Mouse (Mus musculus) midbrain, embryonic 11.5 days (tissue): Measurements from ENCODE around the gene Sptbn4. TPM values are rescaled to one million over a fixed set of nuclear protein-coding genes. Genes with fewer than 3 reads are reported as not detected.
A peak's percentile ranks its signal among the peaks of the same experiment; 100 is the strongest.

Experiments used
- ATAC-seq: fragments of 200-750 bp; cut with Nextera tagmentation; 2 replicates; pipeline ENCODE4 v1.8.0; 2017; ENCODE audit warnings: moderate TSS enrichment, moderate library complexity; ENCODE audit not compliant: low FRiP score
- DNase-seq: peaks from one replicate; pipeline ENCODE4 v3.0.0; 2015; ENCODE audit warnings: low spot score; ENCODE audit errors: missing footprints
- H3K27ac ChIP-seq: fragments of 300-500 bp; sonication (generic); 2 replicates; pipeline ENCODE4 v1.5.1; 2014; ENCODE audit warnings: low read depth, low read length
- H3K27me3 ChIP-seq: fragments of 300-500 bp; sonication (generic); 2 replicates; pipeline ENCODE4 v1.6.1; 2014; ENCODE audit warnings: mild to moderate bottlenecking, low read length, moderate library complexity, mixed read lengths; ENCODE audit not compliant: control insufficient read depth, insufficient read depth
- H3K36me3 ChIP-seq: fragments of 300-500 bp; sonication (generic); 2 replicates; pipeline ENCODE4 v1.6.1; 2014; ENCODE audit warnings: mild to moderate bottlenecking, low read length, moderate library complexity, mixed read lengths; ENCODE audit not compliant: control insufficient read depth, insufficient read depth
- H3K4me1 ChIP-seq: fragments of 300-500 bp; sonication (generic); 2 replicates; pipeline ENCODE4 v1.6.1; 2014; ENCODE audit warnings: low read length; ENCODE audit not compliant: control insufficient read depth, insufficient read depth
- H3K4me2 ChIP-seq: fragments of 300-500 bp; sonication (generic); 2 replicates; pipeline ENCODE4 v1.6.1; 2014; ENCODE audit warnings: mild to moderate bottlenecking, moderate library complexity
- H3K4me3 ChIP-seq: fragments of 300-500 bp; sonication (generic); 2 replicates; pipeline ENCODE4 v1.5.1; 2014; ENCODE audit warnings: low read depth, low read length
- H3K9ac ChIP-seq: fragments of 300-500 bp; sonication (generic); 2 replicates; pipeline ENCODE4 v1.6.1; 2014; ENCODE audit warnings: low read length
- H3K9me3 ChIP-seq: fragments of 300-500 bp; sonication (generic); 2 replicates; pipeline ENCODE4 v1.6.1; 2016; ENCODE audit warnings: low read length; ENCODE audit not compliant: control insufficient read depth
- WGBS: fragments of 180-500 bp; shearing (Covaris S2); extraction: QIAGEN DNeasy Blood & Tissue Kit; methylation state at CpG from one replicate; pipeline ENCODE4 v1.1.7; 2014; 5-methylcytosine and 5-hydroxymethylcytosine counted together
- polyA plus RNA-seq: library from polyadenylated mRNA; unstranded; fragments of >200 nt; fragmentation: Nextera tagmentation; extraction: Ambion mirVana; gene quantifications from 2 replicates; pipeline ENCODE4 v1.2.1, GENCODE M21; 2014

Sptbn4 gene
- polyA plus RNA-seq, 1 experiment from 2014 or later = 0.31 TPM

DNA sequence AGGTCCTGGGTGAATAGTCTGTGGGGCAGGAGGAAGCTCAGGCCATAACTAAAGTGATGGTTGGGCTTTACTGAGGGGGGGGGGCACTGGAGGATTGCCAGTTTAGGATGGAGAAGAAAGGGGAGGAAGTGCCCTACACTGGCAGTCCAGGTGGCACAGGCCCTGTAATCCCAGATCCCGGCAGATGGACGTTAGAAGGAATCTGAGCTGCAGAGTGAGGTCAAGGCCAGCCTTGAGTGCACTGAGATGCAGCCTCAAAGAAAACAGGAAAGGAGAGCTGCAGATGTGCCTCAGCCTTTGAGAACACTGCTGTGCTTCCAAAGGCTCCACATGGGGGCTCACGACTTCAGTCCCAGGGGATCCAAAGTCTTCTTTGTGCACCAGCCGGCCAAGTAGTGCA is 20.2 kb upstream of the Sptbn4 start:
- no peaks in the 10 kb centered on the region for H3K9me3 ChIP-seq
- ATAC-seq = no peak
- peak; percentile 28 for DNase-seq

DNA sequence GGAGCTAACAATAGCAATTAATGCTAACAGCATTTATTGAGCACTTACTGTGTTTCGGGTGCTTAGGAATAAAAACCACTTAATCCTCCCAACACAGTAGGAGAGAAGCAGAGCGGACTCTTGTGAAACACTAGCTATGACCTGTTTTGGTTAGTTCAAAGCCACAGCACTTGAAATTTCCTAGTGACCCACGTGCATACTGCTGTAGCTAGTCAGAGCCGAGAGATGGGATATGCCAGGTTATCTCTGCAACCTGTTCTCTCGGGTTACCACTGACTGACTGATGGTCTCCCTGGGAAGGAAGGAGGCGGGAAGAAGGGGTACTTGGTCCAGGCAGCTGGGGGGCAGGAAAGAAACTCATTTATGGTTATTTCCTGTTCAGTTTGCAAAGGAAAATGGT is 13.0 kb upstream of the Sptbn4 start:
- Histone ChIP-seq H3K4me2 (no peak overlapping the region), H3K27ac (no peak overlapping the region), H3K36me3 (no peaks in the 10 kb centered on the region), H3K4me1 (no peaks in the 10 kb centered on the region), H3K4me3 (no peak overlapping the region), H3K9ac (no peak overlapping the region), H3K9me3 (no peaks in the 10 kb centered on the region), H3K27me3 (no peaks in the 10 kb centered on the region)
- DNase-seq = peak; percentile 17
- WGBS = 86% methylated on average over 6 of the region's 6 CpGs
- no peak for ATAC-seq

More for the DNA sequence above, 20.2 kb upstream of the Sptbn4 start:
- Histone ChIP-seq H3K4me2 (no peak overlapping the region), H3K27me3 (no peaks in the 10 kb centered on the region), H3K4me3 (no peak overlapping the region), H3K4me1 (peaks cover 2% of the 10 kb centered on the region; the same call in 1 of the 2 replicates), H3K36me3 (no peaks in the 10 kb centered on the region), H3K27ac (no peak overlapping the region), H3K9ac (no peak overlapping the region)
- WGBS = 58% methylated on average over 4 of the region's 4 CpGs

DNA sequence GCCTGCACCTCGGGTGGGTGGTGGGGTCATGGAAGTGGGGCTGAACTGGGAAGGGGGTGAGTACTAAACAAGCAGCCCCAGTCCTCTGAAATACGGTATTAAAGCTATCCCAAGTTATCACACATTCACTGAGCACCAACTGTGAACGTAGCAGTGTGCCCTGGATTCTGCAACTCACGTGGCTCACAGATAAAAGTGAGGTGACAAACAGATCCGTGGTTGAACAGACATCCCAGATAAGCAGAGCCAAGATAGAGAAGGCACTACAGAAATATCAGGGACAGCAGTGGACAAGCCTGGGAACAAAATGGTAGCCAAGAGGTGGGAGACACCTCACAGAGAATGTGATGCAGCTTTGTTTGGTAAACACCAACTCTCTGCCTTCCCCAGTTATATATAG is 12.2 kb upstream of the Sptbn4 start:
- no peak overlapping the region for H3K4me2 ChIP-seq
- H3K27ac ChIP-seq = no peak overlapping the region
- WGBS = 88% methylated on average over 5 of the region's 5 CpGs
- H3K36me3 ChIP-seq = no peaks in the 10 kb centered on the region
- H3K9ac ChIP-seq = no peak overlapping the region
- DNase-seq (no peak), ATAC-seq (no peak)
- no peaks in the 10 kb centered on the region for H3K9me3 ChIP-seq
- H3K4me1 ChIP-seq = no peaks in the 10 kb centered on the region
- H3K27me3 ChIP-seq = no peaks in the 10 kb centered on the region
- no peak overlapping the region for H3K4me3 ChIP-seq

DNA sequence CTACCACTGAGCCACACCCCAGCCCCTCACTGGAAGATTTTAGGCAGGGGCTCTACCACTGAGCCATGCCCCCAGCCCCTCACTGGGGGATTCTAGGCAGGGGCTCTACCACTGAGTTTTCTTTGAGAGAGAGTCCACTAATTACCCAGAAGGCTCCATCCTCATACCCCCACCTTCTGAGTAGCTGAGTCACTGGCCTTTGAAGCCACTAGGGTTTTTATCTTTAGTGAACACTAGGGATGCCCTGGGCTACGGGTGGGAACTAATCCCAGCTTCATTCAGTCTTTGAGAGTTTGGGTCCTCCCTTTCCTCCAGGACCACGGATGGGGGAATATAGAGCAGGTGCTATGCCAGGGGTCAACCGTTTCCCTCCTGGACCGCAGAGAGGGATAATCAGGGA is 11.1 kb upstream of the Sptbn4 start:
- H3K4me2 ChIP-seq = no peak overlapping the region
- H3K27me3 ChIP-seq = no peaks in the 10 kb centered on the region
- H3K27ac ChIP-seq = no peak overlapping the region
- no peaks in the 10 kb centered on the region for H3K36me3 ChIP-seq
- no peaks in the 10 kb centered on the region for H3K4me1 ChIP-seq
- H3K9me3 ChIP-seq = no peaks in the 10 kb centered on the region
- ATAC-seq = no peak
- whole genome bisulfite sequencing = 88% methylated on average over 4 of the region's 4 CpGs
- H3K4me3 ChIP-seq = no peak overlapping the region
- H3K9ac ChIP-seq = no peak overlapping the region
- DNase-seq = no peak

DNA sequence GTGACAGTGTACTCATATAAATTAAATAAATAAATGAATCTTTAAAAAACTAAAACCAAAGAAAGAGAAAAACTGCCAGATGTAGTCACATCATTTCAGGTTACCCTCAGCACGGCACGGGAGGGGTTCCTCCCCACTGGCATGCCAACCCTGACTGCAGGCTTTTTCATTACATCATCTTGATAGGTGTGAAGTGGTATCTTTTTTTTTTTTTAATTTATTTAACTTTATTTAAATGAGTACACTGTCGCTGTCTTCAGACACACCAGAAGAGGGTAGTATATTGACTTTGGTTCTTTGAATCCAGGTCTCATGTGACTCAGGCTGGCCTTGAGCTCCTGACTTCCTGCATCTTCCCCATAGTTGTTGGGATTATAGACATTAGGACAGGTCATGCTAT is 7.8 kb upstream of the Sptbn4 start:
- H3K9me3 ChIP-seq = no peaks in the 10 kb centered on the region
- H3K27ac ChIP-seq = no peak overlapping the region
- no peak overlapping the region for H3K4me2 ChIP-seq
- H3K4me3 ChIP-seq = no peak overlapping the region
- H3K4me1 ChIP-seq = no peaks in the 10 kb centered on the region
- 92% methylated on average over 3 of the region's 3 CpGs for WGBS
- no peak for ATAC-seq
- no peak overlapping the region for H3K9ac ChIP-seq
- no peaks in the 10 kb centered on the region for H3K27me3 ChIP-seq
- DNase-seq = peak; percentile 61
- no peaks in the 10 kb centered on the region for H3K36me3 ChIP-seq

DNA sequence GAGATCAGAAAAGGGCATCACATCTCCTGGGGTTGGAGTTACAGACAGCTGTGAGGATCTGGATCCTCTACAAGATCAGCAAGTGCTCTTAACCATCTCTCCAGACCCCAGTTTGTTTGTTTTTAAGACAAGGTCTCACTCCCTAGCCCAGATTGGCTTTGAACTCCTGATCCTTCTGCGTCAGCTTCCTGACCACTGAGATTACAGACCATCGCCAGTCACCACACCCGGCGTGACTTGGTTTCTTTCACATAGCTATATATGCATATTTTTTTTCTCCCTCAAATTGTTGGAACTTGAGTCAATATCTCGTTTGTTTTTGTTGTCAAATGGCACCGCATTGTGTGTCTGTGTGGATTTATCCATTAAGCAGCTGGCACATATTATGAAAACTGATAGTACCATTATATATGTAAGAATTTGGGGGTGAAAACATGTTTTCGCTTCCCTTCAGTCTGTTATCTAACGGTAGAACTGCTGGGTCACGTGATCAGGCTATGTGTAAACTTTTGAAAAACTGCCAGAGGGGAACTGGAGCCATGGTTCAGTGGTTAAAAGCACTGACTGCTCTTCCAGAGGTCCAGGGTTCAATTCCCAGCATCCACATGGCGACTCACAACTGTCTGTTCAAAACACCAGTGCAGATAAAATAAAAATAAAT is 7.1 kb upstream of the Sptbn4 start:
- ATAC-seq = no peak
- H3K4me1 ChIP-seq = no peaks in the 10 kb centered on the region
- no peak overlapping the region for H3K4me2 ChIP-seq
- no peaks in the 10 kb centered on the region for H3K36me3 ChIP-seq
- no peaks in the 10 kb centered on the region for H3K9me3 ChIP-seq
- H3K27me3 ChIP-seq = no peaks in the 10 kb centered on the region
- no peak overlapping the region for H3K9ac ChIP-seq
- no peak for DNase-seq
- H3K27ac ChIP-seq = no peak overlapping the region
- WGBS = 79% methylated on average over 10 of the region's 10 CpGs
- no peak overlapping the region for H3K4me3 ChIP-seq

DNA sequence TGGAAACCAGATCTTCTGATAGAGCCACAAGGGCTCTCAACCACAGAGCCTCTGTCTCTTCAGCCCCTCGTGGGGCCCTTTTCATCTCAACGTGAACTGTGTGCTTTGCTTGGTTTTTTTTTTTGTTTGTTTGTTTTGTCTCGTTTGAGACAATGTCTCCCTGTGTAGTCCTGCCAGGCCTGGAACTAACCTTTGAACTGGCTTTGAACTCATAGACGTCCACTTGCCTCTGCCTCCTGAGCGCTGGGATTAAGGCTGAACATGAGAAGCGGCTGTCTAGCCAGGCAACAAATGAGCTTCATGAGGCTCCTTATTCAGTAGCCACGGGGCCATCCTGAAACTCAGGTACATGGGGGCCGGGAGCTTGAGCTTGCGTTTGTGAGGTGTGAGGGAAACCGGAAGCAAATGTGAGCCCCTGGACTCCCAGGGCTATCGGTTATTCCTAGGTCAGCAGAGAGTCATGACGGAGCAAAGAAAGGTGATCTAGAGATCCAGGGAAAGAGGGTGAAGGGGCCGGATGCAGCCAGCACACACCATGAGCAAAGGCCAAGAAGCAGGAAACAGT is 4.8 kb upstream of the Sptbn4 start:
- no peak overlapping the region for H3K27ac ChIP-seq
- ATAC-seq (no peak), DNase-seq (peak; percentile 73)
- no peak overlapping the region for H3K4me3 ChIP-seq
- no peaks in the 10 kb centered on the region for H3K36me3 ChIP-seq
- peaks cover 2% of the 10 kb centered on the region; the same call in 1 of the 2 replicates for H3K4me1 ChIP-seq
- H3K9ac ChIP-seq = no peak overlapping the region
- H3K9me3 ChIP-seq = no peaks in the 10 kb centered on the region
- no peaks in the 10 kb centered on the region; the same call in 1 of the 2 replicates for H3K27me3 ChIP-seq
- no peak overlapping the region for H3K4me2 ChIP-seq
- 57% methylated on average over 13 of the region's 13 CpGs for WGBS

DNA sequence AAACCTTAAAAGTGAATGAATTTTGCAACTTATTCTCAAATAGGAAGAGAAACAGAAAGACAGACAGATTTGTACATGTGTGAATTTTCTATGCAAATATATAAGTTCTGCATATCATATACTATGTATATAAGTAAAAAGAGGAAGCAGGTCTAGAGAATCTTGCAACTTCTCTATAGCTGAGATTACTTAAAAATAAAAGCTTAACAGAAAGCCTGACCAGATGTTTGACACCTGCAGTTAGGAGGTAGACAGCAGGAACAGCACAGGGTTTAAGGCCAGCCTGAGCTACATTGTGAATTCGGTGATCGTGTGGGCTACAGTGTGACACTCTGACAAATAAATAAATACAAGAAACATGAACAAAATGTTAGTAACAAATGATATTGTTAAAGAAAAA is 3.9 kb upstream of the Sptbn4 start:
- no peak overlapping the region for H3K27ac ChIP-seq
- WGBS = 95% methylated on average over 2 of the region's 2 CpGs
- DNase-seq (no peak), ATAC-seq (no peak)
- H3K27me3 ChIP-seq = peaks cover 8% of the 10 kb centered on the region
- H3K36me3 ChIP-seq = no peaks in the 10 kb centered on the region
- no peak overlapping the region for H3K9ac ChIP-seq
- H3K4me3 ChIP-seq = no peak overlapping the region
- H3K9me3 ChIP-seq = no peaks in the 10 kb centered on the region
- H3K4me2 ChIP-seq = no peak overlapping the region
- peaks cover 7% of the 10 kb centered on the region for H3K4me1 ChIP-seq

DNA sequence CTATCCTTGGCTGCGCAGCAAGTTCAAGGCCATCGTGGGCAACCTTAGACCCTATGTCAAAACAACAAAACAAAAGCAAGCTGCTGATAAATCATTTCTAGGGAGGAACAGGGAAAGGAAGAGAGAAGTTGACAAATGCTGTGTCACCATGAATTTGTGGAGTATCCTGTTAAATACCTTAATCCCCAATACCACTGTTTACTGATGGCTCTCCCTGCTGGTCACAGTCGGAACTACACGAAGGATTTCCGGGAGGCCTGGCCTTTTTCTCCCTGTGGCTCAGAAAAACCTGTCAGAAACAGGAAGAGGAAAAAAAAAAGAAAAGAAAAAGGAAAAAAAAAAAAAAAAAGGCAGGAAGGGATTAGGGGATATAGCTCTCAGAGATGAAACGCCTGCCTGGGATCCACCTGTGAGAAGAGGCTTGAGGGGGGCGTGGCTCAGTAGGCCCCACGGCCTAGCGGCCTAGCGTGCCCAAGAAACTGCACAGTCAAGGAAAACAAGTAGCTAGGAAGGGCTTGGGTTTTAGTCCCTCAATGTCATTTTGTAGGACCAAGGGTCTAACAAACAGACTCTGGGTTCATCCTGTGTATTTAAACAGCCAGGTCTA is 1.9 kb upstream of the Sptbn4 start:
- H3K36me3 ChIP-seq = no peaks in the 10 kb centered on the region
- H3K27ac ChIP-seq = no peak overlapping the region
- no peak for ATAC-seq
- WGBS = 62% methylated on average over 10 of the region's 10 CpGs
- H3K4me1 ChIP-seq = peaks cover 11% of the 10 kb centered on the region
- H3K27me3 ChIP-seq = peaks cover 23% of the 10 kb centered on the region
- no peak overlapping the region for H3K4me3 ChIP-seq
- H3K9ac ChIP-seq = no peak overlapping the region
- peak; percentile 94 for DNase-seq
- H3K9me3 ChIP-seq = no peaks in the 10 kb centered on the region
- H3K4me2 ChIP-seq = no peak overlapping the region
